Comparison of ENCODE assay signal across 7 mouse cellular contexts in genomic region chrX:71364062-71364461, GRCm38 (mm10). TPM values are rescaled to one million over a fixed set of nuclear protein-coding genes. Genes with fewer than 3 reads are reported as not detected.
DNase-seq lines count a peak whose midpoint lies in the region; ATAC-seq and TF ChIP-seq lines count a peak whose summit lies in the region.

No protein-coding gene starts in this region.

- no peaks in the 10 kb centered on the region for H3K27me3 ChIP-seq in neural tube, embryonic 13.5 days

- no peak for TF ChIP-seq CTCF in embryonic fibroblast, embryonic 13.5 days (IDR thresholded peaks at IDR 0.05; ENCODE audit: borderline replicate concordance, insufficient read depth, low read length)

- H3K36me3 ChIP-seq in neural tube, embryonic 13.5 days: no peaks in the 10 kb centered on the region

- TF ChIP-seq POLR2A in embryonic fibroblast, embryonic 13.5 days (IDR thresholded peaks at IDR 0.05; ENCODE audit: low read depth, low read length): no peak

- WGBS in neural tube, embryonic 13.5 days: 71% methylated on average over 5 of the region's 5 CpGs

- no peaks in the 10 kb centered on the region for H3K9me3 ChIP-seq in neural tube, embryonic 13.5 days

- peak overlapping the region; percentile 54 for H3K4me3 ChIP-seq in embryonic fibroblast, embryonic 13.5 days (ENCODE audit: insufficient read depth, low read length)
- H3K4me3 ChIP-seq in neural tube, embryonic 13.5 days: peak overlapping the region; percentile 63

- peak overlapping the region; percentile 83; the same call in 1 of the 2 replicates for H3K9ac ChIP-seq in neural tube, embryonic 13.5 days

- H3K4me1 ChIP-seq in embryonic fibroblast, embryonic 13.5 days (ENCODE audit: control insufficient read depth, insufficient read depth, low read length): no peaks in the 10 kb centered on the region
- H3K4me1 ChIP-seq in neural tube, embryonic 13.5 days (replicated peaks): peaks cover 6% of the 10 kb centered on the region; the same call in 1 of the 2 replicates

- ATAC-seq in neural tube, embryonic 13.5 days (ENCODE audit: low read depth): no peak

- peak overlapping the region; percentile 56 for H3K4me2 ChIP-seq in neural tube, embryonic 13.5 days

- DNase-seq in left cerebral cortex, adult 18-20 months (ENCODE audit: low spot score in 2 of 2): peak; percentile 29
- DNase-seq in left cerebral cortex, postnatal 10 days (ENCODE audit: extremely low spot score in 1 of 2, low spot score in 2 of 2): no peak
- DNase-seq in layer of hippocampus, adult 8-10 months (ENCODE audit: low spot score in 2 of 2): peak; percentile 13 to 24
- no peak for DNase-seq in cerebellum, adult 18-20 months
- no peak for DNase-seq in spleen, postnatal 36 days (ENCODE audit: low spot score in 2 of 2)

- no peak overlapping the region for H3K27ac ChIP-seq in embryonic fibroblast, embryonic 13.5 days (ENCODE audit: insufficient read depth, low read length)
- no peak overlapping the region for H3K27ac ChIP-seq in neural tube, embryonic 13.5 days (replicated peaks)

- intact Hi-C loops in left cerebral cortex, postnatal 10 days (cut with DNase I): no loop called here

RNA-seq across cellular contexts. Expression of gene Mtmr1, which starts 0.5 kb away (rescaled TPM):
- total RNA-seq in left cerebral cortex, adult 18-20 months (2021): 10 to 100 TPM; 42.7 to 47.5 TPM
- 10 to 100 TPM; 30.9 to 34.8 TPM for total RNA-seq in left cerebral cortex, postnatal 10 days (2021)
- polyA plus RNA-seq in embryonic fibroblast, embryonic 13.5 days (2011; ENCODE audit: insufficient read length, low read depth, missing spikeins): 12.1 and 19.6 TPM in 2 replicates
- 10 to 100 TPM; 45.3 to 55.8 (median 55.2) TPM for total RNA-seq in layer of hippocampus, adult 8-10 months (2022)
- 16.3 and 17.2 TPM in 2 replicates for polyA plus RNA-seq in neural tube, embryonic 13.5 days (2015; fragmentation: Nextera tagmentation; extraction: Ambion mirVana)

Comparison
In these comparisons a context has a peak if more than half of its experiments do, and no peak if none do; other contexts are left out.
1. DNase-seq: peak in left cerebral cortex, adult 18-20 months (2 of 2) and layer of hippocampus, adult 8-10 months (2 of 2); none in left cerebral cortex, postnatal 10 days (0 of 2), cerebellum, adult 18-20 months (0 of 2) and spleen, postnatal 36 days (0 of 2).